Mouse (Mus musculus) embryo, embryonic 10.5 days (tissue): Measurements from ENCODE around the gene Mup6.
"Not testable (repeated sequence)": the region's sequence is repeated elsewhere in the genome, so short reads cannot be mapped to it uniquely, and the experiment has no call there.

Experiments
- DNase-seq: peaks from one replicate; pipeline ENCODE4 v3.0.0-alpha.2; 2015; ENCODE audit warnings: low spot score

Gene Mup6

DNA sequence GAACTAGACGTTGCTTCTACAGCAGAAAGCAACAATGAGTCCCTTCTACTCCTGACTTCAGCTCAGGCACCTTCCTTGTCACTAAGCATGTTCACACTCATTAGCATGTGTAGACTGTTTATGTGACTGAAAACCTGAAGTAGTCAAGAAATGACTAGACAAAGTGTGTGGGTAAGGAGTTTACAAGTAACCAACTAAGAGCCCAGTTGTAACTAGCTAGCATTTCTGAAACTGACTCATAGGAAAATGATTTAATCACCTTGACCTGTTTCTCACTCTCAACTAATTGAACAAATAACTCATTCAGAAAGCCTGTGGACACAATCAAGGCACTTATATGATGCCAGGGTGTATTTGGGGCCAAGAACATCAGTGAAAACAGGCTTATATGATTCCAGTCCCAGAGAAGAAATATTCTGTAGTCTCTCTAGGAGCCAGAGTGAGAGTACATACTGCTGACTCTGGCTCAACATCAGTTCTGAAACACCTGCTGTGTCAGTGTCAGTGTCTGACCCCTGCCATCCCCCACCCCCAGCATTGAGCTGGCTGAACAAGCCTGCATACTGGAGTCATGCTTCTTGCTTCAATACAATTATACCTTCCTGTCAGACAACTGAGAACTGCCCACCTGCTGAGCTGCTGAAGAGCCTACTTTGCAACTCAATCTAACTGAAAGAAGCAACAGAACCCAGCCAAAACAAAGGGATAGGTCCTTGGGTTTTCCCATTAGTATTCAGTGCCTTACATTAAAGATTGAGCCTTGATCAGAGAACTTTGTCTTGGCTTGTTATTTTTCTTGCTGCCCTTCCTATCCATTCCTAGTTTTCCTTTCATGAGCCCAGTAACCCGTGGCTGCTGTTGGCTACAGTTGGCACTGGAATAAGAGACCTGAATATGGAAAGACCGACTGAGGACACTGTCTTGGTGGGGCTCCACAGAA lies at the start of gene Mup6:
Gene Mup6 (plus strand): TSS at position 890 of the 940 bp plus-strand sequence.
- DNase-seq = peak; percentile 2

DNA sequence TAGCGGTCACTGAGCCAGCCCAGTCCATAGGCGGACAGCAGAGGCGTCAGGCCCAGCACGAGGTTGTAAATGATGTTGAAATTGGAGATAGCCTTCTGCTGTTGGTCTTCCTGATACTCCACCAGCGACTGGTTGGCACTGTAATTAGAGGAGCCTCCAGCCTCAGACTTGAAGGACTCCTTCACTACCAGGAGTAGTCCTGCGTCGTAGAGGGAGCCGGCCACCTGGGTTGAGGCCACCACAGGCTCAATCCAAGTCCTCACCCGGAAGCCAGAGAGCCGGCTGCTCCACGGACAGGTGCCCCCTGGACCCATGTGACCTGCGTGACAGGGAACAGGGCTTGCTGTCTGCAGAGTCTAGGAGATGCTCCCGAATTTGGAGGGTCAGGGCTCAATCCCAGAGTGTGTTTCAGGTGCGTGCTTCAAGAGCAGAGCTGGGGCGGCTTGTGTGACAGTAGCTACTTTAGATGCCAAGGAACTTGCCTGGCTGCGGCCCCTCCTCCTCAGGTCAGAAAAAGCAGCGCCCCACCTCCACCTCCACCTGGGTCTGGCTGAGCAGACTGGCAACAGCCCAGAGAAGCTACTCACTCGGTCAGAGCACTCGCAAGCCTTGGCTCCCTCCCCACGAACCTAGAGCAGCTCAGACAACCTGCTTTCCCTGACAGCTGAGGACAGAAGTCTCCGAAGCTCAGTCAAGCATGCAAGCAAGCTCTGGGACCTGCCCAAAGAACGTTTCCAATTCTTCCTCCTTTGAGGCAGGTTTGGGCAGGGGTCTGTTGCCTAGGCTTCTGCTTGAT lies 49.3 kb upstream of the Mup6 start, which contains the start of gene Slc46a2:
Gene Slc46a2 (minus strand): TSS at position 449 of the 796 bp plus-strand sequence.
- DNase-seq = no peak

DNA sequence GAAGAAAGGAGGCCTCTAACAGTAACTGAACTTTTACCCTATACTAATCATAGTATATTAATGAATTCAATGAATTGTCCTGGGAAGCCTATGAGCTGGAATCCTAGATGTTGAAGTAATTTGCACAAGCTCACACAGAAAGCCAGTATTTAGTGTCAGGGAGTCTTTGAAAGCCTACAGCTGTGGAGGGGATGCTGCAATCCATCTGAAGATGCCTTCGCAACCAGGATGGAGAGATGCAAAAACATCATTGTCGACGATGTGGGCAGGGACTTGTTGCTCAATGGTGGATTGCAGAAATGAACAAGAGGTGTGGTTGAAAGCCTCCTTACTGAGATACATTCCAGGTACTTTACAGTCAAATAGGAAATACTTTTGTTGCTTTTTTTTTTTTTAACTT lies 46.1 kb upstream of the Mup6 start:
- no peak for DNase-seq

DNA sequence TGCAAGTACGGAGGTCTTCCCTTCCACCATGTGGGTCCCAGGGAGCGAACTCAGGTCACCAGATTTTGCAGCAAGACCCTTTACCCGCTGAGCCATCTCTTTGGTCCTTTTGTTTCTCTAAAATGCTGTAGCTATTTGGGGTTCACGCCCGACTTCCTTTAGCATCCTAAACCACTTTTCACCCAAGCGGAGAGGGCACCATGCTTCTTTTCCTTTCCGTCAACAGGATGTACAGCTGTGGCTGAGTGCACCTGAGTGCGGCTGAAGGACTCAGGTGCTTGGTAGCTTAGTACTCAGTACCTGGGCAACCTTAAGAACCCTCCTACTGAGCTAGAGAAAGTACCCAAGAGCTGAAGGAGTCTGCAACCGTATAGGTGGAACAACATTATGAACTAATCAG lies 39.0 kb upstream of the Mup6 start:
- no peak for DNase-seq

DNA sequence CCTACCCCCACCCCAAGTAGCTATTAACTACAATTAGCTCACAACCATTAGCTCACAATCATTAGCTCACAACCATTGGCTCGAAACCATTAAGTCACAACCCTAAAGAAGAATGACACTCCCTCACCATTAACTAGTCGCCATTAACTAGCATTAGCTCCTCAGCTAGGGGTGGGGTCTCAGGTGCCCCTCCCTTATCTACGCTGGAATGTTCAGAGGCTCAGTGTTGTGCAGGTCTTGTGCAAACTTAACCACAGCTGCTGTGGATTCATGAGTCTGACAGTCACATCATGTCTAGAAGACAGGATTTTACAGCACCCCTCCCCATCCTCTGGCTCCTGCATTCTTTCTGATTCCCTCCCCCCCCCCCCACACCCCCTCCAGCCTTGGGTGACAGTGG lies 36.4 kb upstream of the Mup6 start:
- no peak for DNase-seq

- DNase-seq = peak; percentile 79
These were observed 35.7 kb upstream of the Mup6 start for GRCm38 (mm10) chr4:59928347-59928746.

GRCm38 (mm10) chr4:59932505-59933281 lies 31.4 kb upstream of the Mup6 start:
- peak; percentile 63 for DNase-seq

DNA sequence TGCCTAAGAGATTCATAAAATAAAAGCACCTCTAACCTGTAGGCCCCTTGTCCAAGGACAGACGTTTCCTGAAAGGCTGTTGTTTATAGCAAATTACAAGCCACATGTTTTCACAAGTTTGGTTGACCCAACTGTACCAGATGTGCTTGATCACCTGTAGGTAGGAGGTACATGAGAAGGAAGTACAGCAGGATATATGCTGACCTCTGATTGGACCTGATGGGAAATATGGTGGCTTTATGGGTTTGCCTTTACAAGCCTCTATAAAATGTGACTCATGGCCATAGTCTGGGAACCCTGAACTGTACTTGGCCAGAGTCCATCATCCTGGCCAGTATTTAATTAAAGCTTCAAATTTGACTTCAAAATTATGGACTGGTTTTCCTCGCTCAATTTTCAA lies 26.6 kb upstream of the Mup6 start:
- DNase-seq = no peak

GRCm38 (mm10) chr4:59960610-59961009 lies 3.5 kb upstream of the Mup6 start, which contains the start of gene Mup4:
TSS of gene Mup4 (minus strand) at chr4:59960710.
- DNase-seq = no peak

GRCm38 (mm10) chr4:59997894-59998293 lies 33.8 kb downstream of the Mup6 start:
- not testable (repeated sequence) for DNase-seq

DNA sequence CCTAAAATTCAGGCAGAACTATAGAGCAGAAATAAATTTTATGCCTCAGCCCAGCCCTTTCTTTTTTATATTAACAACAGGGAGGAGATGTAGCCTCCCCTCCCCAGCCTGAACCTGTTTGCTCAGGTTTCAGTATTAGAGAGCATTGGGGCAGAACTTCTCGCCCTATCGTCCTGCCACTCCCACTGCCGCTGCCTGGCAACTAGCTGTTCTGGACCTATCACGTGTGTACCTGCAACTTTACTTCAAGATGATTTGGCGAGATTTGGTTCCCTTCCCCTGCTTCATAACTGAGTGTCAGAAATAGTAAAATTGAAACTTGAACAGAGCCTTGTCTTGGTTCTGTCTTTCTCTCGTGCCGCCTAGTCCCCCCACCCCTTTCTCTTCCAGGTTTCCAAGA lies 56.0 kb downstream of the Mup6 start:
- DNase-seq = not testable (repeated sequence)

GRCm38 (mm10) chr4:60029334-60030111 lies 65.4 kb downstream of the Mup6 start:
- DNase-seq = not testable (repeated sequence)
